Mouse (Mus musculus) lung, adult 2 months (tissue): Measurements from ENCODE around the gene Ddx58. TPM values are rescaled to one million over a fixed set of nuclear protein-coding genes. Genes with fewer than 3 reads are reported as not detected.

ENCODE experiments used
- DNase-seq: peaks from one replicate; pipeline ENCODE4 v3.0.0; 2022
- H3K4me1 ChIP-seq: fragments of 200-500 bp; 2 replicates; pipeline ENCODE4 v1.6.1; 2011; ENCODE audit warnings: low read length; ENCODE audit not compliant: control insufficient read depth, insufficient read depth
- H3K4me3 ChIP-seq: fragments of 200-500 bp; replicated peaks from 2 replicates; pipeline ENCODE3; 2011; ENCODE audit warnings: low read depth, mild to moderate bottlenecking, control low read depth, low read length; ENCODE audit errors: extremely low read depth
- CTCF ChIP-seq: fragments of 200-500 bp; IDR thresholded peaks from 2 replicates; pipeline ENCODE4 v1.5.1; 2011; ENCODE audit warnings: mild to moderate bottlenecking, low read length, control low read depth; ENCODE audit not compliant: insufficient read depth
- POLR2A ChIP-seq: fragments of 200-500 bp; IDR thresholded peaks from 2 replicates; pipeline ENCODE4 v1.6.1; 2011; ENCODE audit warnings: low read depth, mild to moderate bottlenecking, control low read depth, low read length, borderline replicate concordance; ENCODE audit errors: extremely low read depth
- WGBS: fragments of 180-500 bp; shearing (Covaris S2); methylation state at CpG from one replicate; pipeline ENCODE4 v1.1.7; 2018; 5-methylcytosine and 5-hydroxymethylcytosine counted together
- polyA plus RNA-seq: library from polyadenylated mRNA; depleted of rRNA; stranded (reverse); fragments of >200 nt; gene quantifications from 2 replicates; pipeline ENCODE4 v1.2.3, GENCODE M21; 2012; rRNA removed

The Ddx58 gene
- 14.0 and 21.8 TPM in 2 replicates for polyA plus RNA-seq

GRCm38 (mm10) chr4:40239409-40240271 lies at the start of gene Ddx58:
TSS of gene Ddx58 (minus strand) at chr4:40239828.
- no peak for TF ChIP-seq CTCF
- TF ChIP-seq POLR2A = 0 out of 2 replicates have a peak, but pooled peaks have one; percentile 40
- Histone ChIP-seq H3K4me1 (peaks cover 6% of the 10 kb centered on the region), H3K4me3 (peak within 1 kb of the TSS; percentile 92)
- 2% methylated on average over 35 of the region's 35 CpGs for WGBS
- peak; percentile 61 for DNase-seq

- DNase-seq = no peak
- H3K4me3 ChIP-seq = no peak overlapping the region
- H3K4me1 ChIP-seq = no peaks in the 10 kb centered on the region
- TF ChIP-seq CTCF (no peak), POLR2A (no peak)
- WGBS = 81% methylated on average over 2 of the region's 2 CpGs
Observed at GRCm38 (mm10) chr4:40289046-40289445, 49.4 kb upstream of the Ddx58 start.

- DNase-seq = no peak
- no peak overlapping the region for H3K4me3 ChIP-seq
- WGBS = 54% methylated on average over 6 of the region's 6 CpGs
- no peaks in the 10 kb centered on the region for H3K4me1 ChIP-seq
- TF ChIP-seq POLR2A (no peak), CTCF (no peak)
Observed at GRCm38 (mm10) chr4:40287415-40287814, 47.8 kb upstream of the Ddx58 start.

- DNase-seq = peak; percentile 61
- TF ChIP-seq CTCF (peak; percentile 50), POLR2A (no peak)
- H3K4me3 ChIP-seq = no peak overlapping the region
- H3K4me1 ChIP-seq = no peaks in the 10 kb centered on the region
- WGBS = 10% methylated on average over 4 of the region's 4 CpGs
Observed at GRCm38 (mm10) chr4:40285582-40285981, 46.0 kb upstream of the Ddx58 start.

- no peaks in the 10 kb centered on the region for H3K4me1 ChIP-seq
- WGBS = under 1% methylated on average over 36 of the region's 36 CpGs
- peak within 1 kb of the TSS; percentile 80 for H3K4me3 ChIP-seq
- TF ChIP-seq CTCF (no peak), POLR2A (peak; percentile 75; the same call in 1 of the 2 replicates)
- DNase-seq = peak; percentile 94
Observed at GRCm38 (mm10) chr4:40279276-40279900, 39.8 kb upstream of the Ddx58 start, which contains the start of gene Ndufb6. TSS of gene Ndufb6 (minus strand) at chr4:40279421.

GRCm38 (mm10) chr4:40278880-40279275 lies 39.2 kb upstream of the Ddx58 start:
- TF ChIP-seq POLR2A = no peak
- TF ChIP-seq CTCF = no peak

DNA sequence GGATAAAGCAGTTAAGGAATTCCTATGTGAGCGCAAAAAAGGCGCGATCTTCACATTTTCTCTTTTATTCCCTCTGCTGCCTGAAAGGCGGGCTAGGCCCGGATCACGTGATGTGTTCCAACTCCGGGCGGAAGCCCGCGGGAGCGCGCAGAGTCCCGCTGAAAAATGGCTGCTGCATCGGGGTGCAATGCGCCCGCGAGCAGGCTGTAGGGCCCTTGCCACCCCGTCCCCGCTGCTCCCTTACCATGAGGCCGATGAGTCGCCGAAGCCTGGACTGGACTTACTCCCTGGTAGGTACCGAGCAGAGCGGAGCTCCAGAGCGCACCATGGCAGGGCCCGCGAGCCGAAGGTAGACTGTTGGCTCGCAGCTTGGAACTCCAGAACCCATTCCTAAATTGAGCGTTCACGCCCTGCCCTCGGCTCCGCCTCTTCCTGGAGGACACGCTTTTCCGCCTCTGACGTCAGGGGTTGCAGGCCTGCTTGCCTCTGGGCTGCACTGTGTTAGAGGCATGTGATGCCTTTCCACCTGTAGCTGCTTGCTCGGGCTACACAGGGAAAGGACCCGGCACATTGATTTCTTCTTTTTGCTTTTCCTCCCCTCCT lies 29.9 kb upstream of the Ddx58 start, which contains the start of the genes Smim27 and Topors:
Gene Smim27, plus strand, starts transcription at position 150 of the 603 bp plus-strand sequence.
Gene Topors, minus strand, starts transcription at position 421 of the 603 bp plus-strand sequence.
- under 1% methylated on average over 38 of the region's 38 CpGs for WGBS
- H3K4me3 ChIP-seq = peak within 1 kb of the TSS; percentile 85
- peak; percentile 97 for DNase-seq
- TF ChIP-seq POLR2A (peak; percentile 98), CTCF (no peak)
- peaks cover 4% of the 10 kb centered on the region for H3K4me1 ChIP-seq

More at GRCm38 (mm10) chr4:40278880-40279275, 39.2 kb upstream of the Ddx58 start:
- Histone ChIP-seq H3K4me3 (peak overlapping the region; percentile 80), H3K4me1 (no peaks in the 10 kb centered on the region)
- WGBS = under 1% methylated on average over 21 of the region's 21 CpGs
- DNase-seq = no peak

DNA sequence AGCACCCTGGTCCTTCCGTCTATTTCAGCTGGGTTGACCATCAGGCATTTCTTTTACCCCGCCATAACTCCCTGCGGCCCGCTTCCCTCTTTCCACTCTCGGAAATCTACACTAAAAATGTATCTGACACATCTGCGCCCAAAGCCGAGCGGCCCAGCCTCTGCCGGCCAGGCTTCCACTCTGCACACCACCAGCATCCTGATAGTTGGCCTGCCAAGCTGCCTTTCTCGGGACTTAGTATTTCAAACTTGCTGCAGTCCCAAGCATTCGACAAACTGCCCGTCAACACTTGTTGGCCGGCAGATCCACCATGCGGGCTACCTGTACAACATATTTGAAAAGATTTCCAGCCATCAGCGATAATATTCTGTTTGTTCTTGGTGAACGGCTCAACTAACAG lies 29.2 kb upstream of the Ddx58 start:
- Histone ChIP-seq H3K4me3 (peak overlapping the region; percentile 85), H3K4me1 (peaks cover 4% of the 10 kb centered on the region)
- no peak for DNase-seq
- under 1% methylated on average over 16 of the region's 16 CpGs for WGBS
- TF ChIP-seq CTCF = no peak
- TF ChIP-seq POLR2A = no peak

DNA sequence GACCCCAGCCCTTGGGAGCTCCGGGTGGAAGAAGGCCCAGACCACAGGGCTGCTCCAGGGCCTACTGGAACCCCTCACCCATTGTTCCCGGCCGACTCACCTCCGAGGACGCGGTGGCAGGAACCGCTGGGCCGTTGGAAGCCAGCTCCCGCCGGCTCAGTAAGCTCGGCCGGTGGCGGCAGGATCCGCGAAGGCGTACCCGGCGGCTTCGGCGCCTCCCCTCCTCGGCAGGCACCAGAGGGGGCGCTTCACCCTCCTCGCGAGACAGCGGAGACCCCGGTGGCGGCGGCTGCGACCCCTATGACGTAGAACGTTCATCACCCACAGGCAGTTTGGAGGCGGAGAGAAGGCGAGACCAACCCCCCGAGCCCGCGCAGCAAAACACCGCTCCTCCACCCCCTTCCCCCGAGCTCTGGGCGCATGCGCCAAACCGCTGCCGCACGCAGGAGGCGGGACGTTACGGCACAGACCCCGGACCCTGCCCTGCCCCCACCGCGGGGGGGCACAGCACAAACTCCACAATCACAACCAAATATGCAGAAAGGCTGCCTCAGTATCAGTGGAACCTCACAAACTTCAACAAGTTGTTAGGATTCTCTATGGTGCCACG lies 28.7 kb upstream of the Ddx58 start:
- peak; percentile 93 for DNase-seq
- WGBS = under 1% methylated on average over 49 of the region's 50 CpGs
- peaks cover 4% of the 10 kb centered on the region for H3K4me1 ChIP-seq
- H3K4me3 ChIP-seq = peak overlapping the region; percentile 85
- TF ChIP-seq POLR2A = 0 out of 2 replicates have a peak, but pooled peaks have one; percentile 54
- no peak for TF ChIP-seq CTCF
